Mouse (Mus musculus) brain, embryonic 14.5 days (tissue): ENCODE results near the gene Prkca.

Experiments used
- CTCF ChIP-seq: fragments of 200-500 bp; IDR thresholded peaks from 2 replicates; pipeline ENCODE4 v1.5.1; 2012; ENCODE audit warnings: inconsistent platforms, mild to moderate bottlenecking, moderate library complexity, borderline replicate concordance; ENCODE audit not compliant: insufficient read depth, insufficient read length; ENCODE audit errors: extremely low read depth
- POLR2A ChIP-seq: fragments of 200-500 bp; IDR thresholded peaks from 2 replicates; pipeline ENCODE4 v1.6.1; 2012; ENCODE audit warnings: mild to moderate bottlenecking, inconsistent platforms, borderline replicate concordance; ENCODE audit not compliant: poor library complexity, insufficient read depth, insufficient read length, severe bottlenecking; ENCODE audit errors: extremely low read depth

GRCm38 (mm10) chr11:107969943-107970342, 373.8 kb downstream of the Prkca start:
- TF ChIP-seq CTCF: no peak
- no peak for TF ChIP-seq POLR2A
